ENCODE assay signal across 7 mouse cellular contexts in the genomic region with DNA sequence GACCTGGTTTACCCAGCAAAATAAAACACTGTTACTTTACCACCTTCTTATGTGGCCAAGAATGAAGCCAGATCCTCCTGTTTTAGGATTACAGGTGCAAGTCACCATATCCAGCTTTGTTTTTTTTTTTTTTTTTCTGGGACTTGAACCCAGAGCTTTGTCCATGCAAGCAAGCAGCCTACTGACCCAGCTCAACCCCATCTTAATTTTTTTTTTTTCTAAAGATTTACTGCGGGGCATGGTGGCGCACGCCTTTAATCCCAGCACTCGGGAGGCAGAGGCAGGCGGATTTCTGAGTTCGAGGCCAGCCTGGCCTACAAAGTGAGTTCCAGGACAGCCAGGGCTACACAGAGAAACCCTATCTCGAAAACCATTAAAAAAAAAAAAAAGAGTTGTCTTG. TPM values are rescaled to one million over a fixed set of nuclear protein-coding genes. Genes with fewer than 3 reads are reported as not detected.
DNase-seq lines count a peak whose midpoint lies in the region; ATAC-seq and TF ChIP-seq lines count a peak whose summit lies in the region.
"Not testable (repeated sequence)": the region's sequence is repeated elsewhere in the genome, so short reads cannot be mapped to it uniquely, and the experiment has no call there.

No protein-coding gene starts in this region.

- not testable (repeated sequence) for TF ChIP-seq EP300 in lung, postnatal 0 days (IDR thresholded peaks at IDR 0.05)

- peak overlapping the region; percentile 51; the same call in 1 of the 2 replicates for H3K4me2 ChIP-seq in forebrain, embryonic 15.5 days (replicated peaks)
- H3K4me2 ChIP-seq in intestine, postnatal 0 days (replicated peaks; ENCODE audit: low read depth) = peak overlapping the region; percentile 70
- peak overlapping the region; percentile 74 for H3K4me2 ChIP-seq in limb, embryonic 15.5 days
- peak overlapping the region; percentile 58 for H3K4me2 ChIP-seq in lung, postnatal 0 days (replicated peaks; ENCODE audit: low read depth, low read length)
- H3K4me2 ChIP-seq in neural tube, embryonic 11.5 days (ENCODE audit: low read depth) = peak overlapping the region; percentile 56

- TF ChIP-seq CTCF in intestine, postnatal 0 days (IDR thresholded peaks at IDR 0.05; ENCODE audit: low read depth); lung, postnatal 0 days (IDR thresholded peaks at IDR 0.05): not testable (repeated sequence)

- not testable (repeated sequence) for H3K9me3 ChIP-seq in embryonic facial prominence, embryonic 10.5 days; forebrain, embryonic 15.5 days; hindbrain, embryonic 10.5 days; intestine, postnatal 0 days (ENCODE audit: control insufficient read depth); limb, embryonic 15.5 days; lung, postnatal 0 days (ENCODE audit: low read length); neural tube, embryonic 11.5 days (ENCODE audit: control insufficient read depth, low read length)

- not testable (repeated sequence) for H3K36me3 ChIP-seq in embryonic facial prominence, embryonic 10.5 days (replicated peaks); forebrain, embryonic 15.5 days; hindbrain, embryonic 10.5 days; intestine, postnatal 0 days (ENCODE audit: control insufficient read depth, insufficient read depth); limb, embryonic 15.5 days; lung, postnatal 0 days (ENCODE audit: insufficient read depth, low read length); neural tube, embryonic 11.5 days (ENCODE audit: control insufficient read depth, insufficient read depth, low read length)

- DNase-seq in embryonic facial prominence, embryonic 10.5 days (ENCODE audit: low spot score); hindbrain, embryonic 10.5 days (ENCODE audit: low spot score); lung, postnatal 0 days (ENCODE audit: low spot score); neural tube, embryonic 11.5 days (ENCODE audit: low spot score): not testable (repeated sequence)

- H3K4me3 ChIP-seq in embryonic facial prominence, embryonic 10.5 days = peak overlapping the region; percentile 56
- peak overlapping the region; percentile 33; the same call in 1 of the 2 replicates for H3K4me3 ChIP-seq in forebrain, embryonic 15.5 days
- peak overlapping the region; percentile 48 for H3K4me3 ChIP-seq in hindbrain, embryonic 10.5 days
- H3K4me3 ChIP-seq in intestine, postnatal 0 days (ENCODE audit: low read depth, low read length) = peak overlapping the region; percentile 32
- peak overlapping the region; percentile 42 for H3K4me3 ChIP-seq in limb, embryonic 15.5 days
- H3K4me3 ChIP-seq in lung, postnatal 0 days (ENCODE audit: low read depth, low read length) = 0 out of 2 replicates have a peak overlapping the region, but pooled peaks have one; percentile 26
- H3K4me3 ChIP-seq in neural tube, embryonic 11.5 days (ENCODE audit: low read depth, low read length) = peak overlapping the region; percentile 11; the same call in 1 of the 2 replicates

- not testable (repeated sequence) for ATAC-seq in forebrain, embryonic 15.5 days (replicated peaks); intestine, postnatal 0 days; limb, embryonic 15.5 days (ENCODE audit: insufficient number of reproducible peaks, low FRiP score, low TSS enrichment, low read depth); lung, postnatal 0 days; neural tube, embryonic 11.5 days (ENCODE audit: insufficient read depth, low FRiP score, low TSS enrichment)

- H3K4me1 ChIP-seq in embryonic facial prominence, embryonic 10.5 days = peaks cover 28% of the 10 kb centered on the region
- H3K4me1 ChIP-seq in forebrain, embryonic 15.5 days = peaks cover 26% of the 10 kb centered on the region
- peaks cover 28% of the 10 kb centered on the region for H3K4me1 ChIP-seq in hindbrain, embryonic 10.5 days (replicated peaks)
- not testable (repeated sequence) for H3K4me1 ChIP-seq in intestine, postnatal 0 days (replicated peaks; ENCODE audit: control insufficient read depth, insufficient read depth, low read length); neural tube, embryonic 11.5 days (ENCODE audit: control insufficient read depth, insufficient read depth, low read length)
- peaks cover 32% of the 10 kb centered on the region for H3K4me1 ChIP-seq in limb, embryonic 15.5 days
- peaks cover 16% of the 10 kb centered on the region for H3K4me1 ChIP-seq in lung, postnatal 0 days (ENCODE audit: insufficient read depth, low read depth, low read length)

- H3K27me3 ChIP-seq in embryonic facial prominence, embryonic 10.5 days (replicated peaks; ENCODE audit: low read depth, poor library complexity, severe bottlenecking); forebrain, embryonic 15.5 days; hindbrain, embryonic 10.5 days (ENCODE audit: insufficient read depth, poor library complexity, severe bottlenecking); intestine, postnatal 0 days (replicated peaks; ENCODE audit: control insufficient read depth, insufficient read depth, low read length); limb, embryonic 15.5 days; lung, postnatal 0 days (replicated peaks; ENCODE audit: insufficient read depth, low read length); neural tube, embryonic 11.5 days (ENCODE audit: control insufficient read depth, insufficient read depth, low read length): not testable (repeated sequence)

- H3K9ac ChIP-seq in forebrain, embryonic 15.5 days (replicated peaks) = peak overlapping the region; percentile 43; the same call in 1 of the 2 replicates
- H3K9ac ChIP-seq in intestine, postnatal 0 days (ENCODE audit: low read depth, low read length) = peak overlapping the region; percentile 53; the same call in 1 of the 2 replicates
- H3K9ac ChIP-seq in limb, embryonic 15.5 days = peak overlapping the region; percentile 55; the same call in 1 of the 2 replicates
- H3K9ac ChIP-seq in lung, postnatal 0 days (replicated peaks; ENCODE audit: low read depth); neural tube, embryonic 11.5 days (ENCODE audit: low read length): not testable (repeated sequence)

- WGBS in embryonic facial prominence, embryonic 10.5 days = 91% methylated on average over 7 of the region's 7 CpGs
- 89% methylated on average over 7 of the region's 7 CpGs for WGBS in forebrain, embryonic 15.5 days
- 94% methylated on average over 7 of the region's 7 CpGs for WGBS in hindbrain, embryonic 10.5 days
- WGBS in intestine, postnatal 0 days = 79% methylated on average over 7 of the region's 7 CpGs
- 90% methylated on average over 7 of the region's 7 CpGs for WGBS in limb, embryonic 15.5 days
- WGBS in lung, postnatal 0 days = 77% methylated on average over 5 of the region's 7 CpGs
- 93% methylated on average over 7 of the region's 7 CpGs for WGBS in neural tube, embryonic 11.5 days

- peak overlapping the region; percentile 88; the same call in 1 of the 2 replicates for H3K27ac ChIP-seq in embryonic facial prominence, embryonic 10.5 days (replicated peaks)
- not testable (repeated sequence) for H3K27ac ChIP-seq in forebrain, embryonic 15.5 days (replicated peaks); neural tube, embryonic 11.5 days (ENCODE audit: low read depth, low read length)
- H3K27ac ChIP-seq in hindbrain, embryonic 10.5 days = peak overlapping the region; percentile 87
- 0 out of 2 replicates have a peak overlapping the region, but pooled peaks have one; percentile 91 for H3K27ac ChIP-seq in intestine, postnatal 0 days (ENCODE audit: low read depth, low read length)
- H3K27ac ChIP-seq in limb, embryonic 15.5 days = peak overlapping the region; percentile 92
- peak overlapping the region; percentile 96 for H3K27ac ChIP-seq in lung, postnatal 0 days (ENCODE audit: low read length)

RNA-seq across cellular contexts. Expression of a gene that starts 3.4 kb away (rescaled TPM):
- polyA plus RNA-seq in embryonic facial prominence, embryonic 10.5 days (2016; fragmentation: Nextera tagmentation; extraction: Ambion mirVana) = 260 and 276 TPM in 2 replicates
- polyA plus RNA-seq in forebrain, embryonic 15.5 days (2015; fragmentation: Nextera tagmentation; extraction: Ambion mirVana) = 98.5 and 102 TPM in 2 replicates
- 209 and 250 TPM in 2 replicates for polyA plus RNA-seq in hindbrain, embryonic 10.5 days (2016; fragmentation: Nextera tagmentation; extraction: Ambion mirVana)
- polyA plus RNA-seq in intestine, postnatal 0 days (2015; fragmentation: Nextera tagmentation; extraction: Ambion mirVana) = 98.2 and 101 TPM in 2 replicates
- polyA plus RNA-seq in limb, embryonic 15.5 days (2015; fragmentation: Nextera tagmentation; extraction: Ambion mirVana) = 147 and 149 TPM in 2 replicates
- 60.1 and 67.2 TPM in 2 replicates for polyA plus RNA-seq in lung, postnatal 0 days (2015; fragmentation: Nextera tagmentation; extraction: Ambion mirVana)
- polyA plus RNA-seq in neural tube, embryonic 11.5 days (2014; fragmentation: Nextera tagmentation; extraction: Ambion mirVana) = 155 and 168 TPM in 2 replicates

RNA-seq across cellular contexts. Expression of a gene that starts 9.5 kb away (rescaled TPM):
- 636 and 666 TPM in 2 replicates for polyA plus RNA-seq in embryonic facial prominence, embryonic 10.5 days (2016; fragmentation: Nextera tagmentation; extraction: Ambion mirVana)
- 588 and 604 TPM in 2 replicates for polyA plus RNA-seq in forebrain, embryonic 15.5 days (2015; fragmentation: Nextera tagmentation; extraction: Ambion mirVana)
- polyA plus RNA-seq in hindbrain, embryonic 10.5 days (2016; fragmentation: Nextera tagmentation; extraction: Ambion mirVana) = 607 and 630 TPM in 2 replicates
- polyA plus RNA-seq in intestine, postnatal 0 days (2015; fragmentation: Nextera tagmentation; extraction: Ambion mirVana) = 181 and 191 TPM in 2 replicates
- polyA plus RNA-seq in limb, embryonic 15.5 days (2015; fragmentation: Nextera tagmentation; extraction: Ambion mirVana) = 267 and 339 TPM in 2 replicates
- 152 and 167 TPM in 2 replicates for polyA plus RNA-seq in lung, postnatal 0 days (2015; fragmentation: Nextera tagmentation; extraction: Ambion mirVana)
- 764 and 777 TPM in 2 replicates for polyA plus RNA-seq in neural tube, embryonic 11.5 days (2014; fragmentation: Nextera tagmentation; extraction: Ambion mirVana)

RNA-seq across cellular contexts. Expression of a gene that starts 19.6 kb away (rescaled TPM):
- polyA plus RNA-seq in embryonic facial prominence, embryonic 10.5 days (2016; fragmentation: Nextera tagmentation; extraction: Ambion mirVana) = 32.7 and 38.1 TPM in 2 replicates
- polyA plus RNA-seq in forebrain, embryonic 15.5 days (2015; fragmentation: Nextera tagmentation; extraction: Ambion mirVana) = 69.6 and 77.7 TPM in 2 replicates
- polyA plus RNA-seq in hindbrain, embryonic 10.5 days (2016; fragmentation: Nextera tagmentation; extraction: Ambion mirVana) = 38.9 and 45.6 TPM in 2 replicates
- 32.4 and 34.2 TPM in 2 replicates for polyA plus RNA-seq in intestine, postnatal 0 days (2015; fragmentation: Nextera tagmentation; extraction: Ambion mirVana)
- polyA plus RNA-seq in limb, embryonic 15.5 days (2015; fragmentation: Nextera tagmentation; extraction: Ambion mirVana) = 53.2 and 59.8 TPM in 2 replicates
- polyA plus RNA-seq in lung, postnatal 0 days (2015; fragmentation: Nextera tagmentation; extraction: Ambion mirVana) = 43.2 and 46.4 TPM in 2 replicates
- polyA plus RNA-seq in neural tube, embryonic 11.5 days (2014; fragmentation: Nextera tagmentation; extraction: Ambion mirVana) = 51.2 and 52.6 TPM in 2 replicates

RNA-seq across cellular contexts. Expression of a gene that starts 31.6 kb away (rescaled TPM):
- 15.9 and 17.6 TPM in 2 replicates for polyA plus RNA-seq in embryonic facial prominence, embryonic 10.5 days (2016; fragmentation: Nextera tagmentation; extraction: Ambion mirVana)
- polyA plus RNA-seq in forebrain, embryonic 15.5 days (2015; fragmentation: Nextera tagmentation; extraction: Ambion mirVana) = 12.6 and 13.1 TPM in 2 replicates
- polyA plus RNA-seq in hindbrain, embryonic 10.5 days (2016; fragmentation: Nextera tagmentation; extraction: Ambion mirVana) = 13.5 and 14.6 TPM in 2 replicates
- 22.7 and 24.2 TPM in 2 replicates for polyA plus RNA-seq in intestine, postnatal 0 days (2015; fragmentation: Nextera tagmentation; extraction: Ambion mirVana)
- polyA plus RNA-seq in limb, embryonic 15.5 days (2015; fragmentation: Nextera tagmentation; extraction: Ambion mirVana) = 17.2 and 19.6 TPM in 2 replicates
- 10.8 and 12.0 TPM in 2 replicates for polyA plus RNA-seq in lung, postnatal 0 days (2015; fragmentation: Nextera tagmentation; extraction: Ambion mirVana)
- polyA plus RNA-seq in neural tube, embryonic 11.5 days (2014; fragmentation: Nextera tagmentation; extraction: Ambion mirVana) = 10.1 and 11.0 TPM in 2 replicates

RNA-seq across cellular contexts. Expression of a gene that starts 34.5 kb away (rescaled TPM):
- polyA plus RNA-seq in embryonic facial prominence, embryonic 10.5 days (2016; fragmentation: Nextera tagmentation; extraction: Ambion mirVana) = 15.8 and 17.4 TPM in 2 replicates
- polyA plus RNA-seq in forebrain, embryonic 15.5 days (2015; fragmentation: Nextera tagmentation; extraction: Ambion mirVana) = 10.2 and 10.8 TPM in 2 replicates
- 18.3 and 19.5 TPM in 2 replicates for polyA plus RNA-seq in hindbrain, embryonic 10.5 days (2016; fragmentation: Nextera tagmentation; extraction: Ambion mirVana)
- 8.5 and 8.8 TPM in 2 replicates for polyA plus RNA-seq in intestine, postnatal 0 days (2015; fragmentation: Nextera tagmentation; extraction: Ambion mirVana)
- 35.7 and 44.4 TPM in 2 replicates for polyA plus RNA-seq in limb, embryonic 15.5 days (2015; fragmentation: Nextera tagmentation; extraction: Ambion mirVana)
- 43.9 and 44.7 TPM in 2 replicates for polyA plus RNA-seq in lung, postnatal 0 days (2015; fragmentation: Nextera tagmentation; extraction: Ambion mirVana)
- 12.2 and 13.5 TPM in 2 replicates for polyA plus RNA-seq in neural tube, embryonic 11.5 days (2014; fragmentation: Nextera tagmentation; extraction: Ambion mirVana)
